Mouse (Mus musculus) hindbrain, embryonic 12.5 days (tissue): Measurements from ENCODE around the gene Wdr82. TPM values are rescaled to one million over a fixed set of nuclear protein-coding genes. Genes with fewer than 3 reads are reported as not detected.

Source experiments
- ATAC-seq: fragments of 200-750 bp; cut with Nextera tagmentation; 2 replicates; pipeline ENCODE4 v1.8.0; 2017; ENCODE audit warnings: moderate TSS enrichment; ENCODE audit not compliant: low FRiP score
- H3K27ac ChIP-seq: fragments of 300-500 bp; sonication (generic); 2 replicates; pipeline ENCODE4 v1.5.1; 2016; ENCODE audit warnings: mild to moderate bottlenecking
- H3K27me3 ChIP-seq: fragments of 300-500 bp; sonication (generic); 2 replicates; pipeline ENCODE4 v1.6.1; 2016; ENCODE audit warnings: mild to moderate bottlenecking
- H3K36me3 ChIP-seq: fragments of 300-500 bp; sonication (generic); 2 replicates; pipeline ENCODE4 v1.6.1; 2016; ENCODE audit warnings: mild to moderate bottlenecking
- H3K4me1 ChIP-seq: fragments of 300-500 bp; sonication (generic); 2 replicates; pipeline ENCODE4 v1.6.1; 2016
- H3K4me2 ChIP-seq: fragments of 300-500 bp; sonication (generic); replicated peaks from 2 replicates; pipeline ENCODE4 v1.6.1; 2016; ENCODE audit warnings: mild to moderate bottlenecking
- H3K4me3 ChIP-seq: fragments of 300-500 bp; sonication (generic); 2 replicates; pipeline ENCODE4 v1.5.1; 2016; ENCODE audit warnings: mild to moderate bottlenecking
- H3K9ac ChIP-seq: fragments of 300-500 bp; sonication (generic); 2 replicates; pipeline ENCODE4 v1.6.1; 2016; ENCODE audit warnings: mild to moderate bottlenecking, moderate library complexity
- H3K9me3 ChIP-seq: fragments of 300-500 bp; sonication (generic); replicated peaks from 2 replicates; pipeline ENCODE4 v1.6.1; 2016; ENCODE audit warnings: mild to moderate bottlenecking
- WGBS: fragments of 180-500 bp; shearing (Covaris S2); methylation state at CpG from one replicate; pipeline ENCODE4 v1.1.7; 2016; 5-methylcytosine and 5-hydroxymethylcytosine counted together
- microRNA counts: library from miRNA; unstranded; fragments of <30 nt; microRNA quantifications from one replicate; lab custom pipeline; 2017
- microRNA-seq: library from miRNA; unstranded; fragments of <30 nt; microRNA quantifications from one replicate; pipeline ENCODE4, GENCODE M21; 2017
- polyA plus RNA-seq: library from polyadenylated mRNA; unstranded; fragments of >200 nt; fragmentation: Nextera tagmentation; extraction: Ambion mirVana; gene quantifications from 2 replicates; pipeline ENCODE4 v1.2.1, GENCODE M21; 2016

Wdr82 gene
- polyA plus RNA-seq, 1 experiment from 2014 or later, result 34.1 TPM

DNA sequence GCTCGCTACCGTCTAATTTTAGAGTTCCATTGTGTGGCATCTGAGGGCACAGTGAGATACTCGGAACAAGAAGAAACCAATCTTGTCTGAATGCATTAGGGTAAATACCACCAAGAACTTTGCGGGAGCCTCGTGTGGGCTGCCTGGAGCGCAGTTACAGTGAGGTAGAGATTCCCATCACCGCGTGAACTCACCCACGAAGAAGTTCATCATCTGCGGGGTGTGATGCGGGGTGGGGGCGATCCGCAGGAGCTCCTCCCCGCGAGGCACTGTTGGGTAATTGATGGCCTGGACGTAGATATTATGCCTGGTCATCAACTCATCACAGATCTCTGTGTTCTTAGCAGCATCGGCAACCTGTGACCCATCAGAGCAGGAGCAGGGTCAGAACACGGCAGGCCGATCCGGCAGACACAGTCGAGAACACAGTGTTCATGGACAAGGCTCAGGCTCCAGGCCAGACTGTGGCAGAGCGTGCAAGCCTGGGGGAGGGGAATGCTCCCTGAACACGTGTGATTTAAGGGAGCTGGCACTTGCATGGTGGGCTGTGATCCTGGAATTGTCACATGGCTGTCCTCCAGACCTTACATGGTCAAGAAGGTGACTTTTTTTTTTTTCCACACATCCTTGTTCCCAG, 64.6 kb downstream of the Wdr82 start:
- H3K4me2 ChIP-seq, result no peak overlapping the region
- WGBS, result 91% methylated on average over 23 of the region's 23 CpGs
- no peak overlapping the region for H3K4me3 ChIP-seq
- H3K9ac ChIP-seq, result no peak overlapping the region
- no peak overlapping the region for H3K27ac ChIP-seq
- no peak for ATAC-seq
- peaks cover 81% of the 10 kb centered on the region for H3K36me3 ChIP-seq
- H3K4me1 ChIP-seq, result no peaks in the 10 kb centered on the region
- H3K9me3 ChIP-seq, result no peaks in the 10 kb centered on the region
- H3K27me3 ChIP-seq, result no peaks in the 10 kb centered on the region

- H3K4me2 ChIP-seq, result no peak overlapping the region
- peaks cover 89% of the 10 kb centered on the region for H3K36me3 ChIP-seq
- WGBS, result 89% methylated on average over 23 of the region's 23 CpGs
- no peak overlapping the region for H3K27ac ChIP-seq
- no peaks in the 10 kb centered on the region for H3K9me3 ChIP-seq
- H3K9ac ChIP-seq, result no peak overlapping the region
- H3K4me3 ChIP-seq, result no peak overlapping the region
- H3K27me3 ChIP-seq, result no peaks in the 10 kb centered on the region
- H3K4me1 ChIP-seq, result no peaks in the 10 kb centered on the region
- no peak for ATAC-seq
These were observed 65.6 kb downstream of the Wdr82 start for GRCm38 (mm10) chr9:106236156-106236817.

GRCm38 (mm10) chr9:106236818-106237211, 66.1 kb downstream of the Wdr82 start:
- ATAC-seq, result no peak
- WGBS, result 87% methylated on average over 3 of the region's 3 CpGs
- H3K9me3 ChIP-seq, result no peaks in the 10 kb centered on the region

DNA sequence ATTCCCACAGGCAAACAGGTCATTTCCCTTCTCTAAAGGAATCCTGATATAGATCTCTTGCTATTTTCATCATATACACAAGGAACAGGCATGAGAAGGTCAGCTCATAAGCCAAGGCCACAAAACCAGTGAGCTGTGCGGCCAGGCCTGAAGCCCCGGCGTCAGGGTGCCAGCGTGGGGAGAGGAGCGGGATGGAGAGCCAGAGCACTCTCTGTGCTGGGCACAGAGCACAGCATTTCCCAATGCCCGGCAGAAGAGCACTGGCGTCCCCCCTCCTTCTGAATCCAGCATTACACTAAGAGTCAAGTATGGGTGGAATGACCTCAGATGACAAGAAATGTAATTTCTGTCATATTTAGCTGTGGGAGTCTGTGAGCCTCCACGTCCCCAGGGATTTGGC, 66.7 kb downstream of the Wdr82 start:
- 89% methylated on average over 8 of the region's 8 CpGs for WGBS
- H3K27ac ChIP-seq, result no peak overlapping the region
- no peak overlapping the region for H3K4me3 ChIP-seq
- H3K4me2 ChIP-seq, result no peak overlapping the region
- H3K9ac ChIP-seq, result no peak overlapping the region
- no peaks in the 10 kb centered on the region for H3K4me1 ChIP-seq
- no peaks in the 10 kb centered on the region for H3K9me3 ChIP-seq
- H3K27me3 ChIP-seq, result no peaks in the 10 kb centered on the region
- ATAC-seq, result no peak
- peaks cover 98% of the 10 kb centered on the region for H3K36me3 ChIP-seq

More at GRCm38 (mm10) chr9:106236818-106237211, 66.1 kb downstream of the Wdr82 start:
- peaks cover 94% of the 10 kb centered on the region for H3K36me3 ChIP-seq
- H3K27ac ChIP-seq, result no peak overlapping the region
- H3K4me3 ChIP-seq, result no peak overlapping the region
- H3K4me2 ChIP-seq, result no peak overlapping the region
- no peak overlapping the region for H3K9ac ChIP-seq
- no peaks in the 10 kb centered on the region for H3K27me3 ChIP-seq
- H3K4me1 ChIP-seq, result no peaks in the 10 kb centered on the region

DNA sequence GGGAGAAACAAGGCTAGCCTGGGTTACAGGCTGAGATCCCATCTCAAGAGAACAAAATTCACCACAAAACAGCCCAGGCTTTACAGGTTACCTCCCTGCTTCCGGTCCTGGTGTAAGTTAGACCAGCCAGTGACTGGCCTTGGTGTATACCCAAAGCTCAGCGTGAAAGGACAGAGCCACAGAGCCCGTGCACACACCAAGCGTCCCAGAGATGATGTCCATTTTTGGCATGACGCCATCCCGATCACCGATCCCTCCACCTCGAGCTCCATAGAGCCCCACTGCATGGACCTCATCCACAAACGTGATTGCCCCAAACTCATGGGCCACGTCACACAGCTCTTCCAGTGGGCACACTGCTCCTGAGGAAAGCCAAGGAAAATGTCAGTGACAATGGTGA, 67.2 kb downstream of the Wdr82 start:
- Histone ChIP-seq H3K4me3 (no peak overlapping the region), H3K36me3 (peaks cover 98% of the 10 kb centered on the region), H3K9ac (no peak overlapping the region), H3K9me3 (no peaks in the 10 kb centered on the region), H3K27ac (no peak overlapping the region), H3K27me3 (no peaks in the 10 kb centered on the region), H3K4me1 (no peaks in the 10 kb centered on the region), H3K4me2 (no peak overlapping the region)
- 94% methylated on average over 10 of the region's 10 CpGs for WGBS
- ATAC-seq, result no peak

MicroRNA genes within 50 kb of the gene (microRNA counts, 519-probe panel; counts per million panel counts)
- 5,786 counts per million, percentile 96 among the panel's probes with 10 or more counts for microRNA mmu-let-7g (lab: Ali Mortazavi, UCI)

Small RNAs within 50 kb of the gene (microRNA-seq; reads per million reads assigned to microRNA genes)
- gene Mir135a-1, result 293 reads per million, percentile 61 among the genes with 10 or more reads in this experiment
- 21,517 reads per million, percentile 97 among the genes with 10 or more reads in this experiment for gene Mirlet7g

Other genes starting within 250 kb of the Wdr82 start
- 0.04 and 0.09 TPM in 2 replicates for gene Col6a5, start 210.3 kb upstream of the Wdr82 start, polyA plus RNA-seq
- gene Col6a4, start 74.1 kb upstream of the Wdr82 start, polyA plus RNA-seq, result 0.07 and 0.37 TPM in 2 replicates
- 5.1 and 5.6 TPM in 2 replicates for gene Glyctk, start 12.8 kb upstream of the Wdr82 start, polyA plus RNA-seq
- 32.3 and 37.0 TPM in 2 replicates for gene Ppm1m, start 28.8 kb downstream of the Wdr82 start, polyA plus RNA-seq
- gene Twf2, start 32.2 kb downstream of the Wdr82 start, polyA plus RNA-seq, result 60.2 and 62.1 TPM in 2 replicates
- 0.05 and 0.07 TPM in 2 replicates for gene Tlr9, start 51.7 kb downstream of the Wdr82 start, polyA plus RNA-seq
- gene Alas1, start 77.7 kb downstream of the Wdr82 start, polyA plus RNA-seq, result 79.2 and 92.1 TPM in 2 replicates
- gene Poc1a, start 110.1 kb downstream of the Wdr82 start, polyA plus RNA-seq, result 15.4 and 16.4 TPM in 2 replicates
- gene Dusp7, start 197.7 kb downstream of the Wdr82 start, polyA plus RNA-seq, result 25.5 and 26.9 TPM in 2 replicates